Mouse (Mus musculus) liver, embryonic 14.5 days (tissue): ENCODE measurements around the gene Cpne4. TPM values are rescaled to one million over a fixed set of nuclear protein-coding genes. Genes with fewer than 3 reads are reported as not detected.

ENCODE experiments used
- ATAC-seq: fragments of 200-750 bp; cut with Nextera tagmentation; 2 replicates; pipeline ENCODE4 v1.8.0; 2017; ENCODE audit warnings: moderate number of reproducible peaks, mild to moderate bottlenecking, moderate library complexity; ENCODE audit not compliant: insufficient read depth
- DNase-seq, 3 experiments: peaks; one replicate each; pipeline ENCODE4 v3.0.0-alpha.2; 2012 to 2013; ENCODE audit warnings: low read depth in 3 of 3, low spot score in 3 of 3
- H3K27ac ChIP-seq: fragments of 300-500 bp; sonication (generic); 2 replicates; pipeline ENCODE4 v1.5.1; 2014; ENCODE audit warnings: moderate library complexity, mild to moderate bottlenecking, control low read depth, inconsistent platforms
- H3K27me3 ChIP-seq: fragments of 300-500 bp; sonication (generic); 2 replicates; pipeline ENCODE4 v1.6.1; 2014; ENCODE audit warnings: mild to moderate bottlenecking, low read length, moderate library complexity; ENCODE audit not compliant: control insufficient read depth, insufficient read depth
- H3K36me3 ChIP-seq: fragments of 300-500 bp; sonication (generic); replicated peaks from 2 replicates; pipeline ENCODE4 v1.6.1; 2014; ENCODE audit warnings: low read depth; ENCODE audit not compliant: control insufficient read depth, insufficient read depth
- H3K4me1 ChIP-seq, 2 experiments: fragments of 200-500 bp in 1 of 2; fragments of 300-500 bp in 1 of 2; sonication (generic) in 1 of 2; replicated peaks; 2 replicates each; pipeline ENCODE4 v1.6.1; 2012 to 2014; ENCODE audit warnings: antibody characterized with exemption in 1 of 2, inconsistent platforms in 1 of 2, low read length in 1 of 2; ENCODE audit not compliant: control insufficient read depth in 2 of 2, insufficient read depth in 2 of 2
- H3K4me2 ChIP-seq: fragments of 300-500 bp; sonication (generic); 2 replicates; pipeline ENCODE4 v1.6.1; 2014; ENCODE audit warnings: low read depth, mild to moderate bottlenecking, control low read depth, moderate library complexity
- H3K4me3 ChIP-seq, 2 experiments: fragments of 200-500 bp in 1 of 2; fragments of 300-500 bp in 1 of 2; sonication (generic) in 1 of 2; 2 replicates each; pipeline ENCODE4 v1.5.1; 2012 to 2014; ENCODE audit warnings: low read depth in 2 of 2, low read length in 2 of 2, mild to moderate bottlenecking in 2 of 2, control low read depth in 1 of 2, inconsistent platforms in 1 of 2, moderate library complexity in 1 of 2; ENCODE audit not compliant: insufficient read depth in 1 of 2
- H3K9ac ChIP-seq: fragments of 300-500 bp; sonication (generic); replicated peaks from 2 replicates; pipeline ENCODE4 v1.6.1; 2014; ENCODE audit warnings: mild to moderate bottlenecking, control low read depth, moderate library complexity
- H3K9me3 ChIP-seq: fragments of 300-500 bp; sonication (generic); 2 replicates; pipeline ENCODE4 v1.6.1; 2016; ENCODE audit warnings: low read length, mixed read lengths; ENCODE audit not compliant: control insufficient read depth
- CTCF ChIP-seq: IDR thresholded peaks from 2 replicates; pipeline ENCODE4 v1.5.1; 2016; ENCODE audit warnings: antibody characterized with exemption, low read depth, control low read depth
- EP300 ChIP-seq: IDR thresholded peaks from 2 replicates; pipeline ENCODE4 v1.6.1; 2016; ENCODE audit warnings: antibody characterized with exemption, low read depth
- WGBS: fragments of 180-500 bp; shearing (Covaris S2); extraction: QIAGEN DNeasy Blood & Tissue Kit; methylation state at CpG from one replicate; pipeline ENCODE4 v1.1.7; 2014; ENCODE audit not compliant: insufficient replicate concordance; 5-methylcytosine and 5-hydroxymethylcytosine counted together
- polyA plus RNA-seq, 2 experiments: library from polyadenylated mRNA; depleted of rRNA in 1 of 2; stranded (reverse) in 1 of 2; unstranded in 1 of 2; fragments of >200 nt; fragmentation: Nextera tagmentation in 1 of 2; extraction: Ambion mirVana in 1 of 2; gene quantifications; 2 replicates each; pipeline versions ENCODE4 v1.2.1 to v1.2.3; 2012 to 2014

The Cpne4 gene
- polyA plus RNA-seq, 2 experiments = 0.01 TPM; not detected in 1

DNA sequence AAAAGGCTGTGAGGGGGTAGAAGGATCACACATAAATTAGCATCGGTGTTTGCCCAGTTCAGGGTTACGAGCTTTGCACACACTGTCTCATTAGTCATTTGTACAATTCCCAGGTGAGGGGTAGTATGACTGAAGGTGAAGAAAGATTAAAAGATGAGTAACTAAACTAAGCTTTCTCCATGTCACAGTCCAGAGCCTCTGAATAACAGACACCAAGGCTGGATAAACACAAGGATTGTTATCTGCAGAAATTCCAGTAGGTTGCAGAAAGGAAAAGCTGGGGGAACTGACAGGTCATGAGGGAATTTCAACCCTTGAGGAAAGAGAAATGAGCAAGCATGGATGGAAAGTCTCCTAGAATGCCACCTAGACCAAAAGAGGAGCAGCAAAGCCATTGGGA is 354.7 kb downstream of the Cpne4 start:
- H3K9ac ChIP-seq = no peak overlapping the region
- no peaks in the 10 kb centered on the region for H3K27me3 ChIP-seq
- WGBS = 65% methylated on average over 2 of the region's 2 CpGs
- no peak for DNase-seq
- ATAC-seq = no peak
- no peaks in the 10 kb centered on the region for H3K36me3 ChIP-seq
- H3K4me3 ChIP-seq = no peak overlapping the region
- H3K4me1 ChIP-seq = no peaks in the 10 kb centered on the region
- no peak overlapping the region for H3K27ac ChIP-seq
- H3K9me3 ChIP-seq = no peaks in the 10 kb centered on the region
- no peak overlapping the region for H3K4me2 ChIP-seq
- TF ChIP-seq CTCF (no peak), EP300 (no peak)

DNA sequence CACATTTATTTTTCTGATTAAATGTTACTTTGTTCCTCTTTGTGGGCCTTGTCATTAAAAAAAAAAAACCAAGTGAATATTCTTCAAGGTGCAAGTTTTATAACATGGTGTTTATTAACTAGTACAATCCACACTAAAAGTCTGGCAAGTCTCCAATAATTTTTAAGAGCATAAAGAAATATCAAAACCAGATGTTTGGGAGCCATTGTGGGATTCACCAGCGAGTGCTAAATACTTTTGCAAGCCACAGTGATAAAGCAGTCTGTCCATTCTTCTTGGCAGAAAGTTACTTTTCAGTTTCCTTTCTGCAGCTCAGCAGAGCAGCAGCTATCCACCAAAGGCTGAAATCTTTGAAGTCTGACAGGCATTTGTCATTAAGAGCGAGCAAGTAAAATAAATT is 365.6 kb downstream of the Cpne4 start:
- TF ChIP-seq EP300 (no peak), CTCF (no peak)
- Histone ChIP-seq H3K4me2 (no peak overlapping the region), H3K9me3 (no peaks in the 10 kb centered on the region), H3K27me3 (no peaks in the 10 kb centered on the region), H3K27ac (no peak overlapping the region), H3K4me3 (no peak overlapping the region), H3K4me1 (no peaks in the 10 kb centered on the region), H3K36me3 (no peaks in the 10 kb centered on the region), H3K9ac (no peak overlapping the region)
- DNase-seq (no peak), ATAC-seq (no peak)
- 57% methylated on average over 2 of the region's 2 CpGs for WGBS

DNA sequence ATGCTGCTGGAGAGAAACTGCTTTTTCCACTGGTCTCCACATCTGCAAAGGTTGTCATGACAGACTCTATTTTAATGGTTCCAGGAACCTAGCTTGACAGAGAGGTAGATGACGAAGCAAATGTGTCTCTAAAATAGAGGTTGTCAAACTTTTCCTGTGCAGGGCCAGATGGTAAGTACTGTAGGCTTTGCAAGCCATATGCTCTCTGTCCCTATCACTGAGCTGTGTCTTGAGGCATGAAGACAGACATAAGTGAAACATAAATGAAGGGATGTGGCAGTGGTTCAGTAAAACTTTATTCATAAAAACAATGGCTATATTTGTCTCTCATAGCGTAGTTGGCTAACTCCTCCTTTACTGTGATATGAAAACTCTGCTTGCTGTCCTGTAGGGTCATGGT is 366.2 kb downstream of the Cpne4 start:
- Histone ChIP-seq H3K36me3 (no peaks in the 10 kb centered on the region), H3K27ac (no peak overlapping the region), H3K4me3 (no peak overlapping the region), H3K9me3 (no peaks in the 10 kb centered on the region), H3K9ac (no peak overlapping the region), H3K4me1 (no peaks in the 10 kb centered on the region), H3K4me2 (no peak overlapping the region), H3K27me3 (no peaks in the 10 kb centered on the region)
- DNase-seq (no peak), ATAC-seq (no peak)
- TF ChIP-seq CTCF (no peak), EP300 (no peak)
- WGBS = 64% methylated on average over 2 of the region's 2 CpGs

DNA sequence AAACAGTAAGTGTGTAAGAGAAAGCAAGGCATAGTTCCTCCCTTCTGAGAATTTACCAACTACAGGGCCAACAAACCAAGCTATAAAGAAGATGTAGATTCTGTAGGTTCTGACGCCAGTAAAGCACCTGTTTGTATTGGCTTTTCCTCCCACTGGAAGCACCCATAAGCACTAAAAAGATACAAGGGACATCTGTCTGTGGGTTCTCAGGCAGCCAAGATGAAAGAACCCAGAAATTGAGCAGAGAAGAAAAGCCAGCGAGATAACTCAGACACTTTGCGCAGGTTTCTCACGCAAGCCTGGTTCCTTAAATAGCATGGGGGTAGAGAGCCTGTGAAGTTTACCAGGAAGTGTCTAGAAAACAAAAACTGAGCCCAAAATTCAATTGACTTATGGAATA is 374.1 kb downstream of the Cpne4 start:
- Histone ChIP-seq H3K36me3 (no peaks in the 10 kb centered on the region), H3K4me2 (no peak overlapping the region), H3K9me3 (no peaks in the 10 kb centered on the region), H3K4me3 (no peak overlapping the region), H3K9ac (no peak overlapping the region), H3K27me3 (no peaks in the 10 kb centered on the region), H3K4me1 (no peaks in the 10 kb centered on the region), H3K27ac (no peak overlapping the region)
- 76% methylated on average over 4 of the region's 4 CpGs for WGBS
- TF ChIP-seq CTCF = no peak
- TF ChIP-seq EP300 = no peak
- DNase-seq (no peak), ATAC-seq (no peak)

DNA sequence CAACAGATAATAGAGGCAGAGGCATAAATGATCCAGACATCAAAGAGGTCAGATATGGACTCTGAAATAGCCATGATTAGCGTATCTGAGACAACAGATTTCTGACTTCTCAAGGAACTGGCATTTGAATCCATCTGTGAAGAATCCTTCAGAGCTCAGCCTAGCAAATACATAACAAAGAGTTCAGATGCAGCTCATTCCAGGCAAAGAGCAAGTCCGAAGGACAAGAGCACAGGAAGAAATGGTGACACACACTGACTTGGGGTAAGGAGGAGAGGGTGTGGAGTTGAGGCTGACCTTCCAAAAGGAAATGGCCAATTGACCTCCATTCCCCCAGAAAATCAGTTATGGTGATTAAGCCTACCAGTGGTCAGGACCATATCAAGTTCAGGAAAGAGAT is 375.0 kb downstream of the Cpne4 start:
- no peak for ATAC-seq
- Histone ChIP-seq H3K27ac (no peak overlapping the region), H3K9ac (no peak overlapping the region), H3K4me2 (no peak overlapping the region), H3K4me1 (no peaks in the 10 kb centered on the region), H3K36me3 (no peaks in the 10 kb centered on the region), H3K27me3 (no peaks in the 10 kb centered on the region), H3K4me3 (no peak overlapping the region), H3K9me3 (no peaks in the 10 kb centered on the region)
- TF ChIP-seq EP300 = no peak
- no peak for TF ChIP-seq CTCF
- 45% methylated on average over 2 of the region's 2 CpGs for WGBS
- DNase-seq = no peak

DNA sequence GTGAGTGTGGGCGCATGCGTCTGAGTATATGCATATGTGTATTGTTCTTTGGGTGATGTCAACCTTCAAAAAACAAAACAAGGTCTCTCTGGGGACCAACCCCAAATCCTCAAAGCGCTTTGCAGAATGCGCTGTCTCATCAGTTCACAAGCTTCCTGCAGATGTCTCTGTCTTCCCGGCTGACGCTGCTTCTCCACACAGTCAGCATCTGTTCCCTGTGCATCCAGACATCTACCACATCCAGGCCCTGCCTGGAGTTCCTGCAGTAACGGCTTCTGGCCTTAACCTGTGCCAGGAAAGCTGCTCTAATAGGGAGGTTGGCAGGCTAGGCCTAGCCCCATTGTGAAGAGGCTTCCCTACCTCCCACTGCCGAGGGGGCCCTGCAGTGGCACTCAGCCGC is 381.7 kb downstream of the Cpne4 start:
- no peaks in the 10 kb centered on the region for H3K4me1 ChIP-seq
- no peak overlapping the region for H3K4me3 ChIP-seq
- WGBS = 55% methylated on average over 9 of the region's 9 CpGs
- no peak for TF ChIP-seq EP300
- no peak for TF ChIP-seq CTCF
- no peaks in the 10 kb centered on the region for H3K9me3 ChIP-seq
- H3K4me2 ChIP-seq = no peak overlapping the region
- no peak for ATAC-seq
- no peak overlapping the region for H3K27ac ChIP-seq
- no peak for DNase-seq
- no peaks in the 10 kb centered on the region for H3K36me3 ChIP-seq
- no peak overlapping the region for H3K9ac ChIP-seq
- no peaks in the 10 kb centered on the region for H3K27me3 ChIP-seq
